Mouse (Mus musculus): ENCODE measurements at regions not wholly inside any gene's neighbourhood (a gene's known extent, or its start where the extent isn't known, plus 50 kb on each side); places are given as distances from the start of the nearest gene placed in this dataset.

DNA sequence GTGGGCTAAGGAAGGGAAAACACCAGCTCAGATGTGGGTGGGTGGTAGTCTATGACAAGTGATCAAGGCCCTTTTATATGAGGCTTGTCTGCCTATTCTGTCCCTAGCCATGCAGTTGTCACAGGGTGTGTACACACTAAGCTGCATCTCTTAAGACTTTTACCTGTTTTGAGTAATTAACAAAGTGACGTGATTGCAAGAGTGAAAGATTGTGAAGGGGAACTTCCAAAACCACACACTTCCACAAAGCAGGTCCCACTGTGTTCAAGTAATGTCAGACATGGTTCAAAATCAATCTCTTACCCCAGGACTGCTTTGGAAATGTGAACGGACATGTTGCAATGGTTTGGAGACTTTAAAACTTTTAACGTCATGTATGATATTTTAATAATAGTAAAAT, 674.2 kb downstream of the Adgrl2 start:
- no peak for DNase-seq

GRCm38 (mm10) chr3:148315286-148315685, 675.1 kb downstream of the Adgrl2 start:
- DNase-seq, result no peak

GRCm38 (mm10) chr3:148295515-148295914, 694.8 kb downstream of the Adgrl2 start:
- DNase-seq, result no peak

- DNase-seq, result no peak
Measured at GRCm38 (mm10) chr3:148278978-148279377, 711.4 kb downstream of the Adgrl2 start.

GRCm38 (mm10) chr3:148272159-148272848, 718.1 kb downstream of the Adgrl2 start:
- DNase-seq, result no peak

DNA sequence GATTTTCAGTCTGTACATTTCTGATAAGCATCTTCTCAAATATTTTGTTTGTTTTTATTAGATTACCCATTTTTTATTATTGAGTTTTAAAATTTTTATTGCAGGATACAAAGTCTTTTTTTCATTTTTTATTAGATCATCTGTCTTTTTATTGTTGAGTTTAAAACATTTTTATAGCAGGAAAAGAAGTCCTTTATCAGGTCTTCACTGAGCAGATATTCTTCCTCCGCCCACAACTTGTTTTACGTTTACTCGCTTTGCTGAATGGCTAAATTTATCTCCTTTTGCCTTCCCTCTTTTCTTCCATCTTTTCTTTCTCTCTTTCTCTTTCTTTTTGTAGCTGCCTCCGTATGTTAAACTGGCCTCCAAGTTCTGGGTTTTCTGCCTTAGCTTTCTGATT, 721.5 kb downstream of the Adgrl2 start:
- no peak for DNase-seq

- no peak for DNase-seq
Measured at GRCm38 (mm10) chr3:148259211-148259610, 731.1 kb downstream of the Adgrl2 start.

GRCm38 (mm10) chr3:148248617-148249016, 741.7 kb downstream of the Adgrl2 start:
- DNase-seq, result peak; percentile 13

GRCm38 (mm10) chr3:148246786-148247185, 743.6 kb downstream of the Adgrl2 start:
- DNase-seq, result no peak

- no peak for DNase-seq
Measured at GRCm38 (mm10) chr3:148238093-148238492, 752.3 kb downstream of the Adgrl2 start.

DNA sequence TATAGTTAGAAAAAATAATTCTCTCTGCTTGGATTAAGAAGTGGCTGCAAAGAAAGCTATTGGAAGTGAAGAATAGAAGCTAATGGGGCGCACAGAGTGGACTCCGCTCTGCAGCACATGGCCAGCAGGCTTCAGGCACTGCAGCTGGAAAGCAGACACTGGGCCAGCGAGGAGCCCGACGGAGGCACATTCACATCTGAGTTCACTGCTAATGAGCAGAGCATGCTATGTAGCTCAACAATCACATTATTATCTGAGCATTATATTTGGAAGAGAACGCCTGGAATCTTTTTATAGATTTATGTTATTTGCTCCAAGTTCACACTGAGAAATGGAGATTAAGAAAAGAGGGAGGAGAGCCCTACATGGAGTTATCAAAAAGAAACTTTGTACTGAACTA, 752.8 kb downstream of the Adgrl2 start:
- DNase-seq, result no peak

GRCm38 (mm10) chr3:148233616-148234015, 756.7 kb downstream of the Adgrl2 start:
- no peak for DNase-seq

- no peak for DNase-seq
Measured at GRCm38 (mm10) chr3:148229192-148229591, 761.2 kb downstream of the Adgrl2 start.

- DNase-seq, result peak; percentile 8
Measured at GRCm38 (mm10) chr3:148228002-148228707, 762.2 kb downstream of the Adgrl2 start.

DNA sequence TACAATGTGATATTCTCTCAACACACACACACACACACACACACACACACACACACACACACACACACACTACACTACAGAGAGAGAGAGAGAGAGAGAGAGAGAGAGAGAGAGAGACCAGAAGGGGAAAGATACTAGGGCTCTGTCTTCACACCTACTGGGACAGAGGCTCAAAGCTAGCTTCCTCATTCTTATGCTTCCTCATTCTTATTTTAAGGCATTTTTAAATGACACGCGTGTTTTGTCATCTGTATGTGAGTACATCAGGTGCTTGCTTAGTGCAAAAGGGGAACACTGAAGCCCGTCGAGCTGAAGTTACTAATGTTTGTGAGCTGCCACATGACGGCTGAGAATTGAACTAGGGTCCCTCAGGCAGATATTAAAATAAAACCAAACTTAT, 769.5 kb downstream of the Adgrl2 start:
- DNase-seq, result no peak

DNA sequence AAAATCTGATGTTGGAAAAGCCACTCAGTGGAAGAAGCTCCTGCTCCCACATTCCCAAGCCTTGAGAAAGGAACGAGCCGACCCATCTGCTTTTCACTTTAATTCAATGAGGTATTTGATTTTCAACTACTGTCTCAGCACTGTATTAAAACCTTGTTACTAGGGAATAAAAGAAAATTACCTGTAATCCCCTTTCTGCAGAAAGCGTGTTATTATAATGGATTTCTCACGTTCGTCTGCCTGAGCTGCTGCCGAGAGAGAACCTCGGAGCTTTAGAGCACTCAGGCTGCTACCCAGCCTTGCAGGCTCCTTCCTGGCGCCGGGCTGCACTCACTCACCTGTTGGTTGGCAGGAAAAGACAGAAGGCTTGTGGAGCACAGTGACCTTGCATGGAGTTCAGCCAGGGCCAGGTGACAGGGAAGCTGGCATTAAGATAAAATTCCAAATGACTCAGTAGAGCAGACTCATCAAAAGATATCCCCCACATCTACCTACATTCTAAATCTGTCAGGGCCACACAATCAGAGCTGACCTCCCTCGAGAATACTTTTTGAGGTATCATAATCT, 770.2 kb downstream of the Adgrl2 start:
- peak; percentile 4 for DNase-seq

DNA sequence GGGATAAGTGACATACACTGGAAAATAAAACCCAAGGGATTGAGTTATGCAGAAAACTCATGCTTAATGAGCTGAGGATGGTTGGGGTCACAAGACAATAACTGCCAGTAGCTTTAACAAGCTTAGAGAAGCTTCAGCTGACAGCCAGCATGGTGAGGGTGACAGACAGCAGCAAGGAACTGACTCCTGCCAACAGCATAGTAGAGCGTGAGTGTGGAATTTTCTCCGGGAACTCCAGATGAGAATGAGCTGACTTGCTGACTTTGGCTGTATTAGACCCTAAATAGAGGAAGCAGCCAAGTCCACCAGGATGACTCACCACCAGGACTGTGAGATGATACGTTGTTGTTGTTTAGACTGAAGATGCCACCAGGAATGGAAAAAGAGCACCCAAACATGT, 788.2 kb downstream of the Adgrl2 start:
- DNase-seq, result peak; percentile 7

GRCm38 (mm10) chr3:148186704-148187103, 803.7 kb downstream of the Adgrl2 start:
- DNase-seq, result no peak

DNA sequence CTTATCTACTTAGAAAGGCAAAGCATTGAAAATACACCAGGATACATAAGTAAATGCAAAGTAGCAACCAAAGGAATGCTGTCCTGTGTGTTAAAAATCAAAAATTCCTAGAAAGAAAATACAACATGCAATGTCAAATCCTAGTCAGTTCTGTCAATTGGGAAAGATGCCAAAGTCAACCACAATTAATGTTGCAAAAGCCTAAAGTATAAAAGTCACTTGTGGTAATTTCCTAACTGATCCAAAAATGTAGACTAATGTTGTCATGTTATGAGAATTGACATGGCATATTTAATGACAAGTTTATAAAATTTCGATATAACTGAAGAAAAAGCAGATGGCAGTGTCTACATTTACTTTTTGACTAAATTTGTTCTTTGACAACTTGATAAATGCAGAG, 822.8 kb downstream of the Adgrl2 start:
- no peak for DNase-seq

DNA sequence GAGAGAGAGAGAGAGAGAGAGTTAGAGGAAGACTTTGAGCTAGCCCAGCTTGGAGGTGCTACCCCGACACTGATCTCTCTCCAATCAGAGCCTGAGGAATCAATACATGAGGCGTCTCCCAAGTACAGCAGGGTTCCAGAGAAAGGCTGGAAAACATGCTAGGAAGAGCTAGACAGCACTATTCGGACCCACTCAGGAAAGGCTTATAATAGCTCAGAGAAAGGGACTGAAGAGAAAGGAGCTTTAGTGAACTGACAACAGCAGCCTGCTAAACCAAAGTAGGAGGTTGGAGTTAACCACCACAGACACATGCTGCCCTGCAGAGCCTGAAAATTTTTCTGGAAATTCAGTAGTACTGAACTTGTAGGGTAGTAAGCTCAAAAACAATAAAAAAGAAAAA, 831.3 kb downstream of the Adgrl2 start:
- no peak for DNase-seq

- no peak for DNase-seq
Measured at GRCm38 (mm10) chr3:148158533-148158932, 831.8 kb downstream of the Adgrl2 start.

DNA sequence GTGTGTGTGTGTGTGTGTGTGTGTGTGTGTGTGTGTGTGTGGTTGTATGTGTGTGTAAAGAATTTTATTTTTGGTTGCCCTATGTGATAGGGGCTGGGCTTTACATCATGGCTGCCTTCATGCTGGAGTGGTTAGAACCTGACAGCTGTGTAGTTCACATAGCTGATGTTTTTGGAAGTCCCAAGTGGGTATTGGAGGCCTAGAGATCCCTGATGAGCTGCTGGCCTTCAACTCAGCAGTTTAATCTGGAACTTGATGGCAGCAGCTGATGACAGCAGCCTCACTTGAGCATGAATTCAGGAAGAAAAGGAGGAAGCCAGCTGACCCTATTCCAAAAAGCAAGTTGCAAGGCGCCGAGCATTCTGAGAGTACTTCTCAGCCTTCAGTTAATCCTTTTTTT, 846.6 kb downstream of the Adgrl2 start:
- no peak for DNase-seq

DNA sequence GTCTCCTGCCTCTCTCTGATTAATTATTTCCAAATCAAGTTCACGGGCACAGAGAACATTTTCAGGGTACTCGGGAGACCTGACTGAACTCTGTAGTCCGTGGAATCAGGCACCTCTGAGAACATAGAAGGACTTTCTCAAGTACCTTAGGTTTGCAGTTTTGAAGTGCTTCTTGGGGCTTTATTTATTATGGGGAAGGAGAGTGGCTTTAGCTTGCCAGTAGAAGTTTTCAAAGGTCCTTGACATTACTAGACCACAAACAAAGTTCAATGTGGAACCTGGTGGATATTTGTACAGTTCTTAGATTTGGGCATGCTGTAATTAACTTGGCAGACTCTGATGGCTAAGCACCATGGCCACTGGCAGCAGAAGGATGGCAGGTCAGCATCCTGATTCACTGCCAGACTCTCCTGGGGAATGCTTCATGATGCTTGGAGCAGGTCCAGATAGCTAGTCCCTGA, 853.5 kb downstream of the Adgrl2 start:
- DNase-seq, result no peak

DNA sequence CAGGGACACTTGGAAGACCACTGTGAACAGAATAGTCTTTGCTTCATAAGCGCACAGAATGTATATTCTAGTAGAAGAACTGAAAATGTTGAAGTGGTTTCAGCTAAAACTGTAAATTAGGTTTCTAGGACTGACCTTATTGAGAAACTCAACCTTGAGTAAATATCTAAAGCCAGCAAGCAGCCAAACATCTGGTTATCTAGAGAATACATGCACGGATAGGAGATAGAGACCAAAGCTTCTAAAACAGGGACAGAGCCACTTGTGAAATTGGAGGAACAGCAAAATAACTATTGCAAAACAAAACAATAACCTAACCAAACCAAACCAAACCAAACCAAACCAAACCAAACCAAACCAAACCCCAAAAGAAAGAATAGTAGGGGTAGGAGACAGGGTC, 855.7 kb downstream of the Adgrl2 start:
- DNase-seq, result no peak
